Mouse (Mus musculus) ES-E14 (cell line): ENCODE results near the gene Taar8c. TPM values are rescaled to one million over a fixed set of nuclear protein-coding genes. Genes with fewer than 3 reads are reported as not detected.
"Not testable (repeated sequence)": the region's sequence is repeated elsewhere in the genome, so short reads cannot be mapped to it uniquely, and the experiment has no call there.

Source experiments
- DNase-seq: peaks from one replicate; pipeline ENCODE4 v3.0.0-alpha.2; 2013; ENCODE audit warnings: low read depth, low spot score
- H3K27ac ChIP-seq: 2 replicates; pipeline ENCODE4 v1.5.1; 2012; ENCODE audit warnings: low read depth, mild to moderate bottlenecking, low read length, moderate library complexity, mixed read lengths; ENCODE audit not compliant: poor library complexity, insufficient read depth, severe bottlenecking
- H3K36me3 ChIP-seq: 2 replicates; pipeline ENCODE4 v1.6.1; 2012; ENCODE audit warnings: mild to moderate bottlenecking, low read length, moderate library complexity, mixed read lengths; ENCODE audit not compliant: control insufficient read depth, poor library complexity, insufficient read depth, severe bottlenecking
- H3K4me1 ChIP-seq, 2 experiments: fragments of 150-350 bp in 1 of 2; sonication (generic) in 1 of 2; 2 replicates each; pipeline ENCODE4 v1.6.1; 2012; ENCODE audit warnings: low read length in 2 of 2, mild to moderate bottlenecking in 1 of 2, mixed read lengths in 1 of 2; ENCODE audit not compliant: control insufficient read depth in 2 of 2, insufficient read depth in 2 of 2, poor library complexity in 1 of 2
- H3K4me3 ChIP-seq, 2 experiments: fragments of 150-350 bp in 1 of 2; sonication (generic) in 1 of 2; 2 replicates each; pipeline ENCODE4 v1.5.1; 2012; ENCODE audit warnings: low read length in 2 of 2, low read depth in 1 of 2, mild to moderate bottlenecking in 1 of 2, mixed read lengths in 1 of 2; ENCODE audit not compliant: insufficient read depth in 1 of 2, poor library complexity in 1 of 2, severe bottlenecking in 1 of 2
- H3K9ac ChIP-seq: 2 replicates; pipeline ENCODE4 v1.6.1; 2012; ENCODE audit warnings: low read depth, mild to moderate bottlenecking, low read length, mixed read lengths; ENCODE audit not compliant: poor library complexity, insufficient read depth, severe bottlenecking
- H3K9me3 ChIP-seq: fragments of 150-350 bp; sonication (generic); 2 replicates; pipeline ENCODE4 v1.6.1; 2012; ENCODE audit warnings: low read depth, mild to moderate bottlenecking, low read length; ENCODE audit not compliant: control insufficient read depth, insufficient read depth
- CHD2 ChIP-seq: IDR thresholded peaks from 2 replicates; pipeline ENCODE4 v1.6.1; 2014; ENCODE audit warnings: mild to moderate bottlenecking, low read depth, low read length, inconsistent platforms
- HCFC1 ChIP-seq: IDR thresholded peaks from 2 replicates; pipeline ENCODE4 v1.6.1; 2012; ENCODE audit warnings: low read length, inconsistent platforms, borderline replicate concordance; ENCODE audit not compliant: insufficient read depth
- MAFK ChIP-seq: IDR thresholded peaks from 2 replicates; pipeline ENCODE4 v1.6.1; 2014; ENCODE audit warnings: mild to moderate bottlenecking, low read depth, low read length, inconsistent platforms; ENCODE audit not compliant: insufficient read depth
- ZC3H11A ChIP-seq: IDR thresholded peaks from 2 replicates; pipeline ENCODE4 v1.6.1; 2012; ENCODE audit warnings: low read depth, mild to moderate bottlenecking, inconsistent platforms, low read length, borderline replicate concordance
- ZNF384 ChIP-seq: IDR thresholded peaks from 2 replicates; pipeline ENCODE4 v1.6.1; 2012; ENCODE audit warnings: low read depth, low read length, inconsistent platforms
- in situ Hi-C, 2 experiments: fragments of 600-800 bp; cut with MboI; formaldehyde crosslinking; loops; one replicate each; pipeline ENCODE4 v1.15.1; 2025; ENCODE audit warnings: low sequenced_read_pairs in 2 of 2, inconsistent platforms in 1 of 2; ENCODE audit not compliant: unreplicated experiment in 2 of 2
- total RNA-seq: library from RNA; depleted of rRNA; stranded (reverse); fragments of 300-350 nt; gene quantifications from 2 replicates; pipeline ENCODE4 v1.2.3, GENCODE M21; 2012; rRNA removed

Gene Taar8c
- total RNA-seq = not detected in 2 replicates

DNA sequence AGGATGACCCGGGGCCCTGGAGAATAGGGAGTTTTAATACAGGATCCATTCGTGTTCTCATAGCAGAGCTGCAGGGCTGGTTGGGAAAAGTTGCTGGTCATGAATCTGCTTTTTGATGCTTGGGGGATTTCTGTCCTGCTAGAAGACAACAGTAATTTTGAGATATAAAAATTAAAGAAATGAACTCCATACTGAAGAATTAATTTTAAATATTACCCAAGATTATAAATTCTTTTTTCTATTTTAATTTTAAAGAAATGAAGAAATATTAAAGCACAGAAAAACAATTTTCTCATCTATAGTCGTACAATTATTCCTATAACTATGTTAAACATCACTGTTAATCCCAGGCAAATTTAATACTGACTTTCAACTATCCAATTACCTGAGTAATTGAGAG lies at the start of gene Taar8c:
Gene Taar8c, minus strand, starts transcription at position 101 of the 400 bp plus-strand sequence.
- in situ Hi-C loops = loop anchor here in 1 of 2 experiments (25.0 kb wide), 1 partner anchor 290 kb away; no protein-coding TSS in a partner anchor

DNA sequence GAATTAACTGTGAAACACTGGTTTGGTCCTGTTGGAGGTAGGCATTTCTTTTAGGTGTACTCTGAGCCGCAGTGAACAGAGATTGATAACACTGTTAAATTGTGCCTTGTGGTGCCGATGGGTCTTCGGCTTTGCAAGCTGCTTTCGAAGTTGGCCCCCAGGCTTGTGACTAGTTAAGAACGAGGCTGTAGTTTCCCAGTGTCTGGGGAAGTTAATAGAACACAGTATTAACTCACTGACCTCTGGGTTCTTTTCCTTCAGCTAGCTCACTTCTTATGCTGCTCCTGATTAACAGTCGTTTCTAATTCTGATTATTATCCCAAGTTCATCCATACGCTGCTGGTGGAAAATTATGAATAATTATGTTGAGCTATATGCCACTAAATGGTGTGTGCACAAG lies 48.4 kb upstream of the Taar8c start:
- no peaks in the 10 kb centered on the region; a peak in 1 of 4 replicates for H3K4me1 ChIP-seq
- no peak overlapping the region for H3K9ac ChIP-seq
- no peaks in the 10 kb centered on the region for H3K36me3 ChIP-seq
- H3K4me3 ChIP-seq = peak overlapping the region in 1 of 2 experiments; percentile 79; a peak in 1 of 4 replicates
- H3K9me3 ChIP-seq = no peaks in the 10 kb centered on the region
- TF ChIP-seq MAFK (no peak), ZC3H11A (no peak), ZNF384 (no peak), HCFC1 (no peak), CHD2 (no peak)
- H3K27ac ChIP-seq = no peak overlapping the region
- no peak for DNase-seq
- in situ Hi-C loops = no loop called here

More for the DNA sequence above, at the start of gene Taar8c:
- not testable (repeated sequence) for DNase-seq, H3K4me1 ChIP-seq, H3K27ac ChIP-seq, H3K36me3 ChIP-seq, H3K9me3 ChIP-seq, H3K4me3 ChIP-seq, H3K9ac ChIP-seq

DNA sequence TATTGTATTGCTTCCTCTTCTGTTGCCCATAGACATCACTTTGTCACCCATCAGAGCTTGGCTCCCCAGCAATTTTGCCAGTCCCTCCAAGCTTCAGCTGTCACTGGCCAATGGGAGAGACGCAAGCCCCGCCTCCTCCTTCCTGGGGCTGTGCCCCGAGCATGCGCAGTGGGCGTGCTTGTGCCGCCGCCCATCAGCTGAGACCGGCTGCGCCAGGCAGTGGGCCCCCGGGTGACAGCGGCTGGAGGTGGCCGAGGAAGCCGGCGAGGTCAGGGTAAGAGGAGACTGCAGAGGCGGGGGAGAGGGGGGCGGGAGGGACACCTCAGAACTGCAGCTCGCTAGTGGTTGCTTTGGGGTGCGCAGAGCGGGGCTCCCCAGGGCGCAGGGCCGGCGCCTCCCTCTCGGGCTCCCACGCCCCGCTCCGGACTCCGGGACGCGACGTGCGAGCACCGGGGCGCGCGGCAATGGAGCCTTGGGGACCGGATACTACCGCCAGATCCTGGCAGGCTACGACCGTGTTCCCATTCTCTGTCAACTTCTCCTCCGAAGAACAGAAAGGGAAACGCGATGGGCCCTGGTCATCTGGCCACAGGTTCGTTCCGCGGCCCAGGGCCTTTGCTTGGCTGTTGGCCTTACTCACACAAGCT lies 47.5 kb upstream of the Taar8c start, which contains the start of gene Stx7:
Gene Stx7, plus strand, starts transcription at position 168 of the 647 bp plus-strand sequence.
- Histone ChIP-seq H3K9me3 (no peaks in the 10 kb centered on the region), H3K27ac (peak within 1 kb of the TSS; percentile 8; the same call in 1 of the 2 replicates), H3K36me3 (no peaks in the 10 kb centered on the region), H3K4me3 (peak within 1 kb of the TSS; percentile 79 to 95), H3K9ac (peak within 1 kb of the TSS; percentile 90), H3K4me1 (no peaks in the 10 kb centered on the region; a peak in 1 of 4 replicates)
- peak; percentile 82 for DNase-seq
- in situ Hi-C loops = no loop called here
- 0 out of 2 replicates have a peak, but pooled peaks have one; percentile 16 for TF ChIP-seq HCFC1
- TF ChIP-seq CHD2 = no peak
- TF ChIP-seq ZNF384 = no peak

DNA sequence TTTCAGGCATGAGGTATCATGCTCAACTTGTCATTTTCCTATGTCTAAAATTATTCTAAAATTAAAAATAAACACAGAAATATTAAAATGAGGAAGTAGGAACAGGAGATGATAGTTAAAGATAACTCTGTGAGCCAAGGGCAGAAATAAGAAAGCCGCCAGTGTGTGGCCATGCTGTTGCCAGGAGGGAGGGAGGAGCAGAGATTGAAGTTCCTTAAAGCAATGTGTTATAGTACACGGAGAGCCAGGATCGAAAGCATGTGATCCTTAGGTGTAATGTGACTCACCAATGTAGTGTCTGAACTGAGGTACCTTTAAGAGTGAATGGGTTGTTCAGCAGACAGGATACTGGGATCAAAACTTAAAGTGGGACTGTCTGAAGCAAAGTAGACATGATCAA lies 41.0 kb upstream of the Taar8c start:
- no peak overlapping the region for H3K4me3 ChIP-seq
- no peaks in the 10 kb centered on the region for H3K36me3 ChIP-seq
- H3K9me3 ChIP-seq = no peaks in the 10 kb centered on the region
- no peak overlapping the region for H3K27ac ChIP-seq
- H3K9ac ChIP-seq = no peak overlapping the region
- TF ChIP-seq ZC3H11A (no peak), ZNF384 (no peak)
- no peak for DNase-seq
- H3K4me1 ChIP-seq = no peaks in the 10 kb centered on the region
- in situ Hi-C loops = no loop called here

DNA sequence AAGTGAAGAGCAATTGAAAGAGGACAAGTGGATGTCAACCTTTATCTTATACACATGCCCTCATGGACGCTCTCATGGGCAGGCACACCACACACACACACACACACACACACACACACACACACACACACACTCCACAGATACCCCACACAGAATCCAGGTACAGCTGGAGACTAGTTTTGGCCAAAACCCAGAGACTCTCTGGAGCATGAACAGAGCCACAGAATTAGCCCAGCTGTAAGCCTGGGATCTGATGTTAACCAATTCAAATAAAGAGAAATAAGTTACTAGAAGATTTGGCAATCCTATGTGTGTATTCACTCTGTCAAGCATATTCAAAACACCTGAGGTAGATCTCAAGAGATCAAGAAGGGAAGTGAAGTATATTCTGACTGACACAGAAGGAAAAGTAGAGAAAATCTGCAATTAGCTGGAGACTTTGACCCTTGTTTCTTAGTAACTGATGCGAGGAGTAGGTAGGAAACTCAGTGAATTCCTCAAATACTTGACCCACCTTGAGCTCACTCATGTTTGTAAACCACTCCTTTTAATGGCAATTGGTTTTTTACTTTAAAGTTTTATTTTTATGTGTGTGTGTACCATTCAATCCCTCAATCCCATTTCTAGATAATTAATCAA lies 37.0 kb upstream of the Taar8c start:
- no peak for DNase-seq
- no peak overlapping the region for H3K27ac ChIP-seq
- no peak overlapping the region for H3K4me3 ChIP-seq
- TF ChIP-seq ZC3H11A (no peak), HCFC1 (no peak), MAFK (no peak), CHD2 (no peak), ZNF384 (no peak)
- H3K4me1 ChIP-seq = peaks cover 0 to 6% of the 10 kb centered on the region in 2 experiments; a peak in 1 of 4 replicates
- H3K36me3 ChIP-seq = no peaks in the 10 kb centered on the region
- H3K9ac ChIP-seq = no peak overlapping the region
- H3K9me3 ChIP-seq = no peaks in the 10 kb centered on the region
- in situ Hi-C loops = no loop called here
